Mouse (Mus musculus) stomach, embryonic 14.5 days (tissue): ENCODE data around the gene Brd9. TPM values are rescaled to one million over a fixed set of nuclear protein-coding genes. Genes with fewer than 3 reads are reported as not detected.

ENCODE experiments used
- ATAC-seq: fragments of 200-750 bp; cut with Nextera tagmentation; 2 replicates; pipeline ENCODE4 v1.8.0; 2017; ENCODE audit warnings: low read depth, moderate TSS enrichment; ENCODE audit not compliant: insufficient number of reproducible peaks, insufficient read depth, low FRiP score
- H3K27ac ChIP-seq: fragments of 300-500 bp; sonication (generic); 2 replicates; pipeline ENCODE4 v1.5.1; 2014; ENCODE audit warnings: mild to moderate bottlenecking, low read length, moderate library complexity, mixed read lengths
- H3K27me3 ChIP-seq: fragments of 300-500 bp; sonication (generic); 2 replicates; pipeline ENCODE4 v1.6.1; 2014; ENCODE audit warnings: low read length, control low read depth, mixed read lengths; ENCODE audit not compliant: control insufficient read depth, insufficient read depth
- H3K36me3 ChIP-seq: fragments of 300-500 bp; sonication (generic); 2 replicates; pipeline ENCODE4 v1.6.1; 2014; ENCODE audit warnings: mild to moderate bottlenecking, control low read depth, low read length, moderate library complexity, mixed read lengths; ENCODE audit not compliant: control insufficient read depth, insufficient read depth
- H3K4me1 ChIP-seq: fragments of 300-500 bp; sonication (generic); 2 replicates; pipeline ENCODE4 v1.6.1; 2014; ENCODE audit warnings: low read length, control low read depth, mixed read lengths; ENCODE audit not compliant: control insufficient read depth, insufficient read depth
- H3K4me2 ChIP-seq: fragments of 300-500 bp; sonication (generic); replicated peaks from 2 replicates; pipeline ENCODE4 v1.6.1; 2014; ENCODE audit warnings: low read depth, low read length, control low read depth
- H3K4me3 ChIP-seq: fragments of 300-500 bp; sonication (generic); 2 replicates; pipeline ENCODE4 v1.5.1; 2014; ENCODE audit warnings: low read depth, low read length, control low read depth
- H3K9ac ChIP-seq: fragments of 300-500 bp; sonication (generic); replicated peaks from 2 replicates; pipeline ENCODE4 v1.6.1; 2014; ENCODE audit warnings: low read depth, mild to moderate bottlenecking, control low read depth, low read length, moderate library complexity, mixed read lengths
- H3K9me3 ChIP-seq: fragments of 300-500 bp; sonication (generic); 2 replicates; pipeline ENCODE4 v1.6.1; 2016; ENCODE audit warnings: low read depth, low read length, control low read depth; ENCODE audit not compliant: control insufficient read depth
- WGBS: fragments of 180-500 bp; shearing (Covaris S2); extraction: QIAGEN DNeasy Blood & Tissue Kit; methylation state at CpG from one replicate; pipeline ENCODE4 v1.1.7; 2014; 5-methylcytosine and 5-hydroxymethylcytosine counted together
- polyA plus RNA-seq: library from polyadenylated mRNA; unstranded; fragments of >200 nt; fragmentation: Nextera tagmentation; extraction: Ambion mirVana; gene quantifications from 2 replicates; pipeline ENCODE4 v1.2.1, GENCODE M21; 2014

Gene Brd9
- polyA plus RNA-seq, 1 experiment from 2014 or later = 55.2 TPM

DNA sequence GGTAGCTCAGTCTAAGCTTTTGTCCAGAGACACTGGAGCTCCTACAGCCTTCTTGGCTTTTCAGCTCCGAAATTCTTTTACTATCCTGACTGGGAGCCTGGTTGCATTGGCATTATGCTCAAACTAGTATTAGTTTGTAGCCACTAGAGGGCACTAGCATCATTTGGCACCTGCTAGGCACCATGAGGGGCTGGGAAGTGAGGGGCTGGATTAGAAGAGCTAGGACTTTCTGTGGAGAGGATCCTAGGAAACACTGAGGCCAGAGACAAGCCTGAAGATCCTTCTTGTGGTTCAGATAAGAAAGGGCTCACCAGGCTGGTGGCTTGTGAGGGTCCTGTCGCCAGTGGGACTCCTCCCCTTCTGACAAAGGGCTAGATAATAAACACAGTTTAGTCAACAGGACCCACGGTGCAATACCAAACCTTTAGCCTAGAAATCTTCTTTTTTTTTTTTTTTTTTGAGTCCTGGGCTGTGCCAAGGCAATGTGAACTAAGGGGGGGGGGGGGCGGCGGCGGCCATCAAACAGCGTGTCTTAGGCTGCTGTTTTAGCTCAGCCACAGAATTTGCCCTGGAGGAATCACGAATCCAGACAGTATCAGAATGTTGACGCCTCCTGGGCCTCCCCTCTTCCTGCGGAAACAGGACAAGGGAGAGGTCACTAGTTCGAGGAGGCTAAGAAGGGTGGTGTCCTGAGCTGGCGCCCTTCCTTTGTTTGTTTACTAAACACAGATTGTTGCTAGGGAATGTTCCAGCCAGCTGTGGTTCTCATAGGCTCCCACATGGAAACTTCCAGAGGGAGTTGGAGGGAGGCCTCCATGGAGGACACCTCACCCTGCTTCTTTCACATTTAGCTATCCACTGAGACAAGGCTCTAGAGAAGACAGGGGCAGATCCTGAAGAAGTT lies 33.2 kb downstream of the Brd9 start:
- peak; percentile 72; the same call in 1 of the 2 replicates for ATAC-seq
- H3K36me3 ChIP-seq = no peaks in the 10 kb centered on the region

DNA sequence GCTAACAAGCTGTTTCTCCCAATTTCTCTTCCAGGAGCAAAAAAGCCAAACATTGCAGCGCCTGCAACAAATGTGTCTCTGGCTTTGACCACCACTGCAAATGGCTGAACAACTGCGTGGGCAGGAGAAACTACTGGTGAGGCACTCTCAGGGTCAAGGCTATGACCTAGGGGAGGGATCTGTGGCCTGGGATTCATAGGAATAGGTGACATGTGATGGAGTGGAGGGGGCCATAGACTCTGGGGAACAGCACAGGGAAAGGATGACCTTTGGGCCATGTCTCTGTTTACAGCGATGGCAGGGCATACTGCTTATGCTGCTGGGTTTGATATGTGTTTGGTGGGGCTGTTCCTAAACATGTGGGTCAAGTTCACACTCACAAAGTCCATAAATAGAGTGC lies 36.9 kb downstream of the Brd9 start:
- H3K9ac ChIP-seq = no peak overlapping the region
- H3K4me1 ChIP-seq = peaks cover 3% of the 10 kb centered on the region; the same call in 1 of the 2 replicates
- H3K4me3 ChIP-seq = no peak overlapping the region
- no peak overlapping the region for H3K27ac ChIP-seq
- 89% methylated on average over 3 of the region's 3 CpGs for WGBS
- no peaks in the 10 kb centered on the region for H3K36me3 ChIP-seq
- ATAC-seq = no peak
- no peak overlapping the region for H3K4me2 ChIP-seq
- H3K27me3 ChIP-seq = no peaks in the 10 kb centered on the region
- H3K9me3 ChIP-seq = no peaks in the 10 kb centered on the region

More for the DNA sequence above, 33.2 kb downstream of the Brd9 start:
- Histone ChIP-seq H3K27me3 (no peaks in the 10 kb centered on the region), H3K27ac (no peak overlapping the region), H3K4me2 (no peak overlapping the region), H3K9me3 (no peaks in the 10 kb centered on the region), H3K4me3 (no peak overlapping the region), H3K4me1 (peaks cover 3% of the 10 kb centered on the region; the same call in 1 of the 2 replicates), H3K9ac (no peak overlapping the region)
- 29% methylated on average over 12 of the region's 12 CpGs for WGBS

DNA sequence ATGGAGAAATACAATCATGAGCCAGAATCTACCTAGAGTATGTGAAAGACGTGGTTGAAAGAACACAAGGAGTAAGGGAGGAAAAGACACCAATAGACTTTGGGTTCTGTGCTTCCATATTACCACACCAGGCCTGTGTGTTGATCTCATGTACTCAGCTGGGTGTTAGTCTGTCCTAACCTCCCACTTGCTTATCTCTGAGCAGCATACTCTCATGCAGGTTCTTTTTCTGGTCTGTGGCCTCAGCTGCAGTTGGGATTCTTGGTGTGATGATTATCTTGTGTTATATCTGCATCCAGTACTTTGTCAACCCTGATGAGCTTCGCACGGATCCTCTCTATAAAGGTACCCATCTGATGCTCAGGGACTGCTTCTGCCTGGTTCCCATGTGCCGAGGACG lies 39.3 kb downstream of the Brd9 start:
- H3K4me3 ChIP-seq = no peak overlapping the region
- H3K27ac ChIP-seq = no peak overlapping the region
- 84% methylated on average over 5 of the region's 5 CpGs for WGBS
- H3K4me1 ChIP-seq = no peaks in the 10 kb centered on the region
- no peak overlapping the region for H3K4me2 ChIP-seq
- no peak for ATAC-seq
- H3K9ac ChIP-seq = no peak overlapping the region
- no peaks in the 10 kb centered on the region for H3K27me3 ChIP-seq
- no peaks in the 10 kb centered on the region for H3K9me3 ChIP-seq
- no peaks in the 10 kb centered on the region for H3K36me3 ChIP-seq

DNA sequence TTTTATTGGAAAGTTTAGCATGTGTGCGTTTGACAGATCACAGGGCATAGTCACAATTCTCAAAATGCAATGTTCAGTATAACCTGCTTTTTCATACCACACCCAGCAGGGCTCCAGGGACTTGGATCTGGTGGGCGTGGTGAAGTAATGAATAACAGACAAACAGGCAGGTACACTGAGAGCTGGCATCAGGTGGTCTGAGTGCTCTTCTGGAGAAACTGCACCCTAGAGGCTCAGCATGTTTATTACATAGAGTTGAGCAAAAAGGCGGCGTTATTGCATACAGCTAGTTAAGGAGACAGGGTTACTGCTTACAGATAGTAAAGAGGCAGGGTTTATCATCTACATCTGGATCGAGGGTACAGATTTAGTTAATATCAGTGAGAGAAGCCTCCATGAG lies 52.7 kb downstream of the Brd9 start:
- Histone ChIP-seq H3K4me3 (no peak overlapping the region), H3K36me3 (no peaks in the 10 kb centered on the region), H3K27ac (no peak overlapping the region), H3K27me3 (no peaks in the 10 kb centered on the region), H3K9me3 (no peaks in the 10 kb centered on the region), H3K4me2 (no peak overlapping the region), H3K9ac (no peak overlapping the region), H3K4me1 (no peaks in the 10 kb centered on the region)
- WGBS = 64% methylated on average over 5 of the region's 5 CpGs
- no peak for ATAC-seq

DNA sequence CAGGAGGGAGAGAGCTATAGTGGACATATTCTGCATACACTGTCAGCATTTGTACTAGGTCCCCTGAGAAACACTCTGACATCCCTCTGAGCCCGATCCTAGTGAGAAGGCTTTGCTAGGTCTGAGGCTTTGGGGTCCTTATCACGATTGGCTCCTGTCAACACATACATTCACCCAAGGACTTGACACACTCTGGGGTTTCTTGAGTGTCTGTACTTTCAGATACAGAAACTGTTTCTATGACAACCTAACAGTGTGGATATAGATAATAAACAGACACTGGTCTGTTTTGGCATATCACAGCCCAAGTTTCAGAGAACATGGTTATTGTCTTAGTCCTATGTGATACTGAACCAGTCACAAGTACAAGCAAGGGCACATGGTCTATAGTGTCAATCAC lies 53.1 kb downstream of the Brd9 start:
- H3K27me3 ChIP-seq = no peaks in the 10 kb centered on the region
- 76% methylated on average over 2 of the region's 2 CpGs for WGBS
- H3K4me3 ChIP-seq = no peak overlapping the region
- H3K27ac ChIP-seq = no peak overlapping the region
- no peaks in the 10 kb centered on the region for H3K36me3 ChIP-seq
- no peaks in the 10 kb centered on the region for H3K9me3 ChIP-seq
- no peaks in the 10 kb centered on the region for H3K4me1 ChIP-seq
- H3K9ac ChIP-seq = no peak overlapping the region
- no peak for ATAC-seq
- H3K4me2 ChIP-seq = no peak overlapping the region

DNA sequence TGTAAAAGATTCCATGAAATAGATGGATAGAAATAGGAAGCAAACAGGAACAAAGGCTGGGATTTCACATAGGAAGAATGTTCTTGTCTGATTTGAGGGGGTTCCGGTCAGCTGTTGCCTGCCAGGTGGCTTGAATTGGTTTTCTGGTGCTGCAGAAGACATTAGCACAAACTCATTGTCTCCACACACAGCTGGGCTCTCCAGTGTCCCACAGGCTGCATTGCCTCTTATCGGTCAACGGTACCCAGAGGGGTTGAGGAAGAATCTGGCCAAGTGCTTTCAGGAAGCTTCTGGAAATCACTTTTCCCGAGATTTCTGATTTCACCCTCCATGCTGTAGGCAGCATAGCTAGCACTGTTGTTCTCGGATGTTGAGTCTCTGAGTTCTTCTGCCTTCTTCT lies 53.7 kb downstream of the Brd9 start:
- no peak overlapping the region for H3K9ac ChIP-seq
- ATAC-seq = no peak
- WGBS = 75% methylated on average over 5 of the region's 5 CpGs

DNA sequence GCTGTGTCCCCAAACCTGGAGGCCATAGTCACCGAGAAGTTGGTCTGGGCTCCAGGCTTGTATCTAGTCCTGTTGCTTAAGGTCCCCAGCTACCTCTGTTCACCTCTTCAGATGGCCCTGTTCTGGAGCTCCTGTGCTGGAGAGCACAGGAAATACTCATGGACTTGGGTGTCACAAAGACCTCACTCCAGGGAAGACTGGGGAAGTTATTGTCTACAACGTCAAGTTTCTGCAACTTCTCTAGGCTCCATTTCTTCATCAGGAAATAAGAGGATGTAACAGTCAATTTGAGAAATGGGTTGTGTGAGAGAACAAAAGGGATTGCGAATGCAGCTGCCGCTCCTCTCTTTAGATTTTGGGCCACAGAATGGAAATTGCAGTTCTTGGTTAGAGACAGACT lies 58.8 kb downstream of the Brd9 start:
- no peak overlapping the region for H3K4me3 ChIP-seq
- no peak for ATAC-seq
- no peak overlapping the region for H3K4me2 ChIP-seq
- H3K36me3 ChIP-seq = no peaks in the 10 kb centered on the region
- H3K9me3 ChIP-seq = no peaks in the 10 kb centered on the region
- H3K27ac ChIP-seq = no peak overlapping the region
- 78% methylated on average over 4 of the region's 4 CpGs for WGBS
- H3K27me3 ChIP-seq = no peaks in the 10 kb centered on the region
- no peaks in the 10 kb centered on the region for H3K4me1 ChIP-seq
- H3K9ac ChIP-seq = no peak overlapping the region

More for the DNA sequence above, 53.7 kb downstream of the Brd9 start:
- Histone ChIP-seq H3K4me1 (no peaks in the 10 kb centered on the region), H3K27me3 (no peaks in the 10 kb centered on the region), H3K9me3 (no peaks in the 10 kb centered on the region), H3K36me3 (no peaks in the 10 kb centered on the region), H3K4me2 (no peak overlapping the region), H3K27ac (no peak overlapping the region), H3K4me3 (no peak overlapping the region)

DNA sequence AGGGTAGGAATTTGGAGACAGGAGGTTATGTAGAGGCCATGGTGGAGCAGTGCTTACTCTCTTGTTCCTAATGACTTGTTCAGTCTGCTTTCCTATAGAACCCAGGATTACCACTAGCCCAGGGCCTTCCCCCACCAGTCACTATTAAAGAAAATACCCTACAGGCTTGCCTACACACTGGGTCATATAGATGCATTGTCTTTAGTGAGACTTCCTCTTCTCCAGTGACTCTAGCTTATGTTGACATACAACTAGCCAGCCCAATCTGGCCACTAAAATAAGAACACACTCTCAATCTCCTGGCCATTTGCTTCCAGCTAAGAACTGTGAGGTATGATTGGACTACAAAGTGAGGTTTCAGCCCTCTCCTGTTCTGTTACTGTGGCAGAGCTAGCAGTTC lies 62.9 kb downstream of the Brd9 start:
- Histone ChIP-seq H3K27me3 (no peaks in the 10 kb centered on the region), H3K4me2 (no peak overlapping the region), H3K4me1 (no peaks in the 10 kb centered on the region), H3K9ac (no peak overlapping the region), H3K9me3 (no peaks in the 10 kb centered on the region), H3K36me3 (no peaks in the 10 kb centered on the region), H3K27ac (no peak overlapping the region), H3K4me3 (no peak overlapping the region)
- no peak for ATAC-seq

DNA sequence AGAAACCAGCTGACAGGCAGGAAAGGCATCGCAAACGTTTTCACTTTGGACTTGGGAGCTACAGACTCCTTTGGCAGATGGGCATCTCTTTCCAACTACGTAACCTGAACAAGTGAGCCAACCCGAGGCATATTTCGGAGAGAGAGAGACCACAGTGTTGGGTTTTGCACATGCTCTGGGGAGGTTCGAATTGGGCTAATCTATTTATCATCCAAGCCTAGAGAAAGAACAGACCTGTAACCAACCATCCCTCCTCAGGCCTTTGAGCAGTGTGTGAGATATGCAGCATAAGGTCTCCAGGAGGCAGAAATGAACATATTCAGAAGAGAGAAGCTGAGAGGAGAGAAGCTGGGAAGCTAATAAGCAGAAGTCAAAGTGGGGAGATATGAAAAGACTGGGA lies 63.4 kb downstream of the Brd9 start:
- no peak for ATAC-seq
- H3K4me3 ChIP-seq = no peak overlapping the region
- H3K9me3 ChIP-seq = no peaks in the 10 kb centered on the region
- no peaks in the 10 kb centered on the region for H3K36me3 ChIP-seq
- no peaks in the 10 kb centered on the region for H3K27me3 ChIP-seq
- 80% methylated on average over 6 of the region's 6 CpGs for WGBS
- H3K4me1 ChIP-seq = no peaks in the 10 kb centered on the region
- no peak overlapping the region for H3K9ac ChIP-seq
- no peak overlapping the region for H3K27ac ChIP-seq
- no peak overlapping the region for H3K4me2 ChIP-seq
